Mouse (Mus musculus) layer of hippocampus, adult 11-12 months (tissue): ENCODE results near the gene Ces3a.
"Not testable (repeated sequence)": the region's sequence is repeated elsewhere in the genome, so short reads cannot be mapped to it uniquely, and the experiment has no call there.

Source experiments
- DNase-seq: peaks from one replicate; pipeline ENCODE4 v3.0.0; 2022; ENCODE audit warnings: low spot score

The Ces3a gene

GRCm38 (mm10) chr8:105048371-105048854, at the start of gene Ces3a:
Ces3a (plus strand) TSS chr8:105048601.
- DNase-seq: no peak

- DNase-seq: no peak
These were observed 49.2 kb upstream of the Ces3a start for GRCm38 (mm10) chr8:104999183-104999582.

DNA sequence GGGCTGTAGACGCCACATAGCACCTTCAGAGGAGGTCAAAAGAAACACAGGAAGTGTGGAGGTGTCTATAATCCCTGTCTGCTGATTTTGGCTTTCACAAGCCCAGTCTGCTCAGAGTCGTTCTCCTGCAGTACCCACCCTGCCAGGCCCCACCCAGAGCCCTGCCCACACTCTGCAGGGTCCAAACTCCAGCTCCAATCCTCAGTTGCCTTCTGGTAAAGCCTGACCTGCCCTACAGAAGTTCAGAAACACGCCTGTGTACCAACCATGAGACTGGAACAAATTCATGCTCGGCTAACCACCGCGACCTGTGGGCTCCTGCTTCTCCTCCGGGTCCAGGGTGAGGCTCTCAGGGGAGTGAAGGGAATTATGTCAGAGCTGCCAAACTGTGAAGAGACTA, 47.8 kb upstream of the Ces3a start, which contains the start of gene Ces2h:
Gene Ces2h, plus strand, starts transcription at position 268 of the 400 bp plus-strand sequence.
- no peak for DNase-seq

DNA sequence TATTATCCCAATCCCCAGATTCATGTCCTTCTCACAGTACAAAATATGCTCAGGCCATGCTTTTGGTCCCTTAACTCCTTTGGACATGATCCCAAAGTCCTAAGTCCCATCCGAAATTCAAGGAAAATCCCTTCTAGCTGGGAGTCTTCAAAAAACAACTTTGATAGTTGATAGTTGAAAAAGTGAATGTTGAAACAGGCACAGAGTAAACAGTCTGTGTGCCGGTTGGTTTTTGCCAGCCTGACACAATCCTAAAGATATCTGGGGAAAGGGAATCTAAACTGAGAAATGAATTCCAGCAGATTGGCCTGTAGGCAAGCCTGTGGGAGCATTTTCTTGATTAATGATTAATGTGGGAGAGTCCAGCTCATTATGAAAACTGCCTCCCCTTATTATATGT, 38.4 kb upstream of the Ces3a start:
- no peak for DNase-seq

DNA sequence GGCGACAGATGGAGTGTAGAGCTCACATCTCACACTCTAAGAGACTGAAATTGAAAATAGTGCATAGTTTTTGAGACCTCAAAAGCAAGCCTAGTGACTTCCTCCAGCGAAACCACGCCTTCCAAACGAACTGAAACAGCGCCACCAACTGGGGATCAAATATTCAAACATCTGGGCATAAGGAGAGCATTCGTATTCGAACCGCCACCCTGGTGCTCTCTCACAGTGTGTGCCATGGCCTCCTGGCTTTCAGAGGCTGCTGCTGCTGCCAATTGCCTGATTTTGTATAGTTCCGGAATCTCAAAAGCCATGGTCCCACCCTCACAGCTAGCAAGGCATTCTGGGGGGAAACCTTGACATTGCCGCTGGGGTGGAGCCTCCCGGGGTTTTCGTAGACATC, 37.3 kb upstream of the Ces3a start:
- no peak for DNase-seq

DNA sequence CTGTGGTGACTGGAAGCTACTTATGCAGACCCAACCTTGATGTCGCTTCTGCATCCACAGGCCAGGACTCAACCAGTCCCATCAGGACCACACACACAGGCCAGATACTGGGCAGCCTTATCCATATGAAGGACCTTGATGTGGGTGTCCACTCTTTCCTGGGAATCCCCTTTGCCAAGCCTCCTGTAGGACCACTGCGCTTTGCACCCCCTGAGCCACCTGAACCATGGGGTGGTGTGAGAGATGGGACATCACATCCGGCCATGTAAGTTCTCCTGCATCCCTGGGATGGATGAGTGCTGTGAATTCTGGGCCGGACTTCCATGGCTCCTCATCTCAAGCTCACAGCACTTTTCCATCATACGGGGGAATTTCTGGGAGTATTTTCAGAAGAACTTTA, 34.0 kb upstream of the Ces3a start:
- DNase-seq: no peak

DNA sequence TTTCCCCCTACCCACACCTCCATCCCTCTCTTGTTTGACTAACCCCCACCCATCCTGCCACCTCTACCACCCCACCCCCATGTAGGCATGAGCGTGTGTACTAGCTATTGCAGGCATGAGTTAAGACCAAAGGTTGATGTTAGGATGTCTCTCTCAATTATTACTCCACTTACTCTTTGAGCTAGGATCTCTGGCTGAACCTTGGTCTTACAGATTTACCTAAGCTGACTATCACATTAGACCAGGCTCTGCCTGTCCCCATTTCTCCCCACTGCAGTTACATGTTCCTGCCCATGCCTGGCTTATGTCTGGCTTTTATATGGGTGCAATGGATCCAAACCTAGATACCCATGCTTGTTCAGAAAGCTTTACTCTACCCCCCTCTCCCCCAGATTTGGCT, 26.4 kb upstream of the Ces3a start:
- DNase-seq: no peak

- no peak for DNase-seq
These were observed 25.3 kb upstream of the Ces3a start for GRCm38 (mm10) chr8:105023087-105023486.

GRCm38 (mm10) chr8:105025050-105025449, 23.4 kb upstream of the Ces3a start:
- no peak for DNase-seq

- DNase-seq: no peak
These were observed 4.9 kb upstream of the Ces3a start for GRCm38 (mm10) chr8:105043510-105043909.

- no peak for DNase-seq
These were observed 2.5 kb upstream of the Ces3a start for GRCm38 (mm10) chr8:105045824-105046401.

DNA sequence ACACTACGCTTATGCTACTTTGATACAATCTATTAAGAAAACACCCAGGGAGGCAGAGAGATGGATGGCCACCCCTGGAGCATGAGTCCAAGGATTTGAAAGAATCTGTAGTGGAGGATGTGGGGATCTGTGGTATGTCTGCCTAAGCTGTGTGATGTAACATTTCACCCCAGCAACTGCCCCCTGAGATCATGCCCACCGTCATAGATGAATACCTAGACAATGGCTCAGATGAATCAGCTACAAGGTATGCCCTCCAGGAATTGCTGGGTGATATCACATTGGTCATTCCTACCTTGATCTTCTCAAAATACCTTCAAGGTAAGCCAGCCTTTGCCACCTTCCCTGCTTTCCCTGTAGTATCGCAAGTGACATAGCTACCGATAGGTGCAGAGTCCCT, 7.8 kb downstream of the Ces3a start:
- no peak for DNase-seq

GRCm38 (mm10) chr8:105060056-105060455, 11.7 kb downstream of the Ces3a start:
- no peak for DNase-seq

GRCm38 (mm10) chr8:105066761-105067160, 18.4 kb downstream of the Ces3a start:
- no peak for DNase-seq

DNA sequence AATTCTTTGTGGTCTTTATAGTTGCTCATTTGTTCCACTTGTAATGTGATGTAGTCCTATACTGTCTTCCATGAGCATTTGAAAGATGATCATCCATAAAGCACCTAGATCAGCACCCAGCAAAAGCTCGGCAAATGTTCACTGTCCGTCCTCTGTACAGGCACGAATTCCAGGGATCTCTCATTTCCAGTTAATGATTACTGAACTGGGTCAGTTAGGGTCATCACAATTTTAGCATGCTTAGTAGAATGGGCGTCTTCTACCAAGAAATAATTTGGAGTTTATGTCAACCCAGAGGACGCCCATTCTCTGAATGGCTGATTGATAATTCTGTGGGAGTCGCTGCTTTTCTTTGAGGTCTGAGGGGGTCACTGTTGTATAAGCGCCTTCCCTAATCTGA, 19.5 kb downstream of the Ces3a start:
- not testable (repeated sequence) for DNase-seq

DNA sequence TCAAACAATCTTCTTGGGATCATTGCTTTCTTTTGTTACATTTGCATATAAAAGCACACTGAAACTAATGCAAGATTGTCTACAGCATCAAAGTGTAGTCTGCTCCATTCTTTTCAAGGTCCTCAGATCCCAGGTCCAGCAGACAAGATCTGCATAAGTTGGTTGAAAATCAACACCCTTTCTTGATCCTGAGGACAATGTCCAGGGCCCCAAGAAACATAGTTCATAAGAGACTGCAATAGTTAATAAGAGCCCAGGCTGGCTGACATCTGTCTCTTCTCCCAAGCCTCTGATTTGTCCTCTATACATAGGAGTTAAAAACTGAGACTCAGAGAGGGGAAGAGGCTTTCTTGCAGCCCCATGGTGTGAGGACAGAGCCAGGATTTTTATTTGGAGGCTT, 20.6 kb downstream of the Ces3a start:
- DNase-seq: no peak

- no peak for DNase-seq
These were observed 28.2 kb downstream of the Ces3a start for GRCm38 (mm10) chr8:105076601-105077000.

DNA sequence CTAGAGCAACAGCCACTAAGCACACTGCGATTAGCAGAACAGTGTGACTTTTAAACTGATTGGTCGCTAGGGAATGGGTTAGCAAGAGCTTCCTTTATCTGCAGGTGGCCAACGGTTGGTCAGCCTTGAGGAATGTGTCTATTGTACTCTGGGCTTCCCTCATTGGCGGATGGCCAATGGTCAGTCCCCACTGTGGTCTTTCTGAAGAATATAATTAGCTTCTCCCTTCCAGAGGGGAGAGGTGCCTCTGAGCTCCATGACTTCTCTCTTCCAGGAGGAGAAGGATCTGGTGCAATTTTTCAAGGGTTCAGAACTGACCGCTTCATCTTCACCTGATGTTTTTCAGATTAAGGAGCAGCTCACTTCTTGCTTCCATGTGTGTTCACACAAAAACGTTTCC, 28.7 kb downstream of the Ces3a start:
- no peak for DNase-seq

GRCm38 (mm10) chr8:105078591-105078990, 30.2 kb downstream of the Ces3a start:
- DNase-seq: no peak

- no peak for DNase-seq
These were observed 32.5 kb downstream of the Ces3a start for GRCm38 (mm10) chr8:105080814-105081336.

DNA sequence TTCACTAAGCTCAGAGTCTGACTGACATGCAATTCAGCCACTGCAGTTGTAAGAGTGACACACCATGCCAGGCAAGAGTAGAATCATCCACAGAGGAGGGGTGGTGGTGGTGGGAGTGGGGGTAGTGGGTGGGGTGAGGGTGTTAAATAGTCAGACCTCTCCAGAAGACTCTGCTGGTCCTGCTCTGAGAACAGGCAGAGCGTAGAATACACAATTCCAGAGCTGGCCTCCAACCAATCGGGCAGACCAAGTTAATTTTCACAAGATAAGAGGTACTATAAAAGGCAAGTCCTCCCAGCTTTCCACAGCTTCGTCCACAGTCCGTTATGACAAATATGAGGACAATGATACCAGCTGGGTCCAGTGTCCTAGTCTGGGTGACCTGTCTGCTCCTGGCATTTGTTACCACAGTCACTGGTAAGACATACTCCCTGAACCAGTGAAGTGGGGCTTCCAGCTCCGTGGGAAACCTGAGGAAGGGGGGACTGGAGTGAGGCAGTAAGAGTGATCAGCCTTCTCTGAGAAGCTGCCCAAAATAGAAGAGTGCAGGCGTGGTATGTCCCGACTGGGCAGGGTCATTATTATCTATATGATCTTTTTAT, 35.1 kb downstream of the Ces3a start, which contains the start of gene Ces3b:
Gene Ces3b, plus strand, starts transcription at position 305 of the 602 bp plus-strand sequence.
- DNase-seq: no peak

- DNase-seq: not testable (repeated sequence)
These were observed 39.8 kb downstream of the Ces3a start for GRCm38 (mm10) chr8:105088166-105088565.

DNA sequence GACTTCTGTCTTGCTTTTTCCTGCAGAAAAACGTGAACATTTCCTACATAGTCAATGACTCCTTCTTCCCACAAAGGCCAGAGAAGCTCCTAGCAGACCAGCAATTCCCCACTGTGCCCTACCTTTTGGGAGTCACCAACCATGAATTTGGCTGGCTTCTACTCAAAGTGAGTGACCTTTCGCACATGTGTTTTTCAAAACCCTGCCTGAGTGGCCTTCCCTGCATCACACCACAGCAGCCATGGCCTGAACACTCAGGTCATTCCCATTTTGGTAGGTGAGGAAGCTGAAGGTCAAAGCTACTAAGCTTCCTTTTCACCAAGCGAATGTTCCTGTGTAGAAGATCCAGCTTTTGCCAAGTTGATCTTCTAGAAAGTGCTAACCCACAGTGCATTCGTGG, 40.2 kb downstream of the Ces3a start:
- DNase-seq: no peak

- DNase-seq: no peak
These were observed 45.6 kb downstream of the Ces3a start for GRCm38 (mm10) chr8:105093992-105094391.
